Mouse (Mus musculus): ENCODE results near the gene Zzef1.

Zzef1 gene

GRCm38 (mm10) chr11:72917299-72917996 is 121.4 kb downstream of the Zzef1 start:
- DNase-seq (ENCODE audit: low read depth), result no peak

GRCm38 (mm10) chr11:72923116-72923515 is 127.1 kb downstream of the Zzef1 start:
- DNase-seq (ENCODE audit: low read depth), result no peak

- DNase-seq (ENCODE audit: low read depth), result no peak
Observed at GRCm38 (mm10) chr11:72924458-72924857, 128.4 kb downstream of the Zzef1 start.

GRCm38 (mm10) chr11:72925067-72925466 is 129.0 kb downstream of the Zzef1 start:
- no peak for DNase-seq (ENCODE audit: low read depth)

GRCm38 (mm10) chr11:72926226-72926890 is 130.3 kb downstream of the Zzef1 start:
- DNase-seq (ENCODE audit: low read depth), result no peak

- DNase-seq (ENCODE audit: low read depth), result no peak
Observed at GRCm38 (mm10) chr11:72928516-72928915, 132.5 kb downstream of the Zzef1 start.

- DNase-seq (ENCODE audit: low read depth), result peak; percentile 21
Observed at GRCm38 (mm10) chr11:72940208-72941143, 144.4 kb downstream of the Zzef1 start.

GRCm38 (mm10) chr11:72944996-72945793 is 149.2 kb downstream of the Zzef1 start:
- no peak for DNase-seq (ENCODE audit: low read depth)

- no peak for DNase-seq (ENCODE audit: low read depth)
Observed at GRCm38 (mm10) chr11:72945875-72946559, 150.0 kb downstream of the Zzef1 start.

GRCm38 (mm10) chr11:72946560-72947119 is 150.6 kb downstream of the Zzef1 start:
- DNase-seq (ENCODE audit: low read depth), result no peak

- no peak for DNase-seq (ENCODE audit: low read depth)
Observed at GRCm38 (mm10) chr11:72947840-72948239, 151.8 kb downstream of the Zzef1 start.

- no peak for DNase-seq (ENCODE audit: low read depth)
Observed at GRCm38 (mm10) chr11:72948254-72948653, 152.2 kb downstream of the Zzef1 start.

GRCm38 (mm10) chr11:72951137-72952000 is 155.3 kb downstream of the Zzef1 start:
- no peak for DNase-seq (ENCODE audit: low read depth)

GRCm38 (mm10) chr11:72952226-72952625 is 156.2 kb downstream of the Zzef1 start:
- DNase-seq (ENCODE audit: low read depth), result peak; percentile 12

GRCm38 (mm10) chr11:72952697-72953096 is 156.7 kb downstream of the Zzef1 start:
- no peak for DNase-seq (ENCODE audit: low read depth)

GRCm38 (mm10) chr11:72953116-72953439 is 157.1 kb downstream of the Zzef1 start:
- no peak for DNase-seq (ENCODE audit: low read depth)

GRCm38 (mm10) chr11:72953440-72954151 is 157.6 kb downstream of the Zzef1 start:
- DNase-seq (ENCODE audit: low read depth), result no peak

- no peak for DNase-seq (ENCODE audit: low read depth)
Observed at GRCm38 (mm10) chr11:72954216-72954615, 158.2 kb downstream of the Zzef1 start.

- no peak for DNase-seq (ENCODE audit: low read depth)
Observed at GRCm38 (mm10) chr11:72955339-72955974, 159.4 kb downstream of the Zzef1 start.

All from fibroblast of lung, adult 2 months (primary cell).